Mouse (Mus musculus): ENCODE results near the gene Psmf1.
A peak's percentile ranks its signal among the peaks of the same experiment; 100 is the strongest.

The Psmf1 gene

GRCm38 (mm10) chr2:151733151-151733865 is 10.7 kb downstream of the Psmf1 start:
- DNase-seq: no peak

GRCm38 (mm10) chr2:151724094-151724493 is 19.9 kb downstream of the Psmf1 start:
- no peak for DNase-seq

GRCm38 (mm10) chr2:151716318-151717055 is 27.5 kb downstream of the Psmf1 start:
- no peak for DNase-seq

- DNase-seq: no peak
These were observed 28.5 kb downstream of the Psmf1 start for GRCm38 (mm10) chr2:151715526-151715925.

- DNase-seq: peak; percentile 44
These were observed 31.3 kb downstream of the Psmf1 start for GRCm38 (mm10) chr2:151712647-151713046.

GRCm38 (mm10) chr2:151702851-151703190 is 41.2 kb downstream of the Psmf1 start:
- no peak for DNase-seq

GRCm38 (mm10) chr2:151702146-151702850 is 41.7 kb downstream of the Psmf1 start:
- DNase-seq: peak; percentile 22

GRCm38 (mm10) chr2:151701231-151702145 is 42.5 kb downstream of the Psmf1 start, which contains the start of gene Tmem74b:
Gene Tmem74b (plus strand): TSS chr2:151702008.
- no peak for DNase-seq

- no peak for DNase-seq
These were observed 61.0 kb downstream of the Psmf1 start for GRCm38 (mm10) chr2:151682976-151683375.

GRCm38 (mm10) chr2:151682357-151682756 is 61.6 kb downstream of the Psmf1 start:
- DNase-seq: no peak

- no peak for DNase-seq
These were observed 67.8 kb downstream of the Psmf1 start for GRCm38 (mm10) chr2:151676234-151676633.

GRCm38 (mm10) chr2:151670968-151671329 is 73.0 kb downstream of the Psmf1 start:
- DNase-seq: no peak

- peak; percentile 15 for DNase-seq
These were observed 73.7 kb downstream of the Psmf1 start for GRCm38 (mm10) chr2:151670026-151670967.

- DNase-seq: no peak
These were observed 75.6 kb downstream of the Psmf1 start, which contains the start of gene Rad21l for GRCm38 (mm10) chr2:151668433-151668832. Gene Rad21l (minus strand): TSS chr2:151668533.
